Mouse (Mus musculus) heart, embryonic 12.5 days (tissue): Measurements from ENCODE around the gene Nfix. TPM values are rescaled to one million over a fixed set of nuclear protein-coding genes. Genes with fewer than 3 reads are reported as not detected.

ENCODE experiments used
- ATAC-seq: fragments of 200-750 bp; cut with Nextera tagmentation; 2 replicates; pipeline ENCODE4 v1.8.0; 2017; ENCODE audit warnings: moderate TSS enrichment, moderate library complexity; ENCODE audit not compliant: insufficient number of reproducible peaks, low FRiP score
- H3K27ac ChIP-seq: fragments of 300-500 bp; sonication (generic); 2 replicates; pipeline ENCODE4 v1.5.1; 2016; ENCODE audit warnings: mild to moderate bottlenecking, moderate library complexity; ENCODE audit not compliant: poor library complexity, severe bottlenecking
- H3K27me3 ChIP-seq: fragments of 300-500 bp; sonication (generic); replicated peaks from 2 replicates; pipeline ENCODE4 v1.6.1; 2016; ENCODE audit warnings: mild to moderate bottlenecking, moderate library complexity
- H3K36me3 ChIP-seq: fragments of 300-500 bp; sonication (generic); 2 replicates; pipeline ENCODE4 v1.6.1; 2016; ENCODE audit warnings: mild to moderate bottlenecking, moderate library complexity
- H3K4me1 ChIP-seq: fragments of 300-500 bp; sonication (generic); replicated peaks from 2 replicates; pipeline ENCODE4 v1.6.1; 2016; ENCODE audit warnings: mild to moderate bottlenecking
- H3K4me2 ChIP-seq: fragments of 300-500 bp; sonication (generic); 2 replicates; pipeline ENCODE4 v1.6.1; 2016; ENCODE audit warnings: mild to moderate bottlenecking, moderate library complexity
- H3K4me3 ChIP-seq: fragments of 300-500 bp; sonication (generic); 2 replicates; pipeline ENCODE4 v1.5.1; 2016; ENCODE audit warnings: mild to moderate bottlenecking
- H3K9ac ChIP-seq: fragments of 300-500 bp; sonication (generic); 2 replicates; pipeline ENCODE4 v1.6.1; 2016; ENCODE audit warnings: mild to moderate bottlenecking, moderate library complexity
- H3K9me3 ChIP-seq: fragments of 300-500 bp; sonication (generic); replicated peaks from 2 replicates; pipeline ENCODE4 v1.6.1; 2016; ENCODE audit warnings: mild to moderate bottlenecking, moderate library complexity
- WGBS: fragments of 180-500 bp; shearing (Covaris S2); methylation state at CpG from one replicate; pipeline ENCODE4 v1.1.7; 2016; 5-methylcytosine and 5-hydroxymethylcytosine counted together
- polyA plus RNA-seq: library from polyadenylated mRNA; unstranded; fragments of >200 nt; fragmentation: Nextera tagmentation; extraction: Ambion mirVana; gene quantifications from 2 replicates; pipeline ENCODE4 v1.2.1, GENCODE M21; 2016

Nfix gene
- polyA plus RNA-seq, 1 experiment from 2014 or later = 9.2 TPM

GRCm38 (mm10) chr8:84731371-84732177, 68.6 kb downstream of the Nfix start:
- Histone ChIP-seq H3K4me2 (peak overlapping the region; percentile 35), H3K9ac (peak overlapping the region; percentile 53), H3K4me3 (no peak overlapping the region), H3K27me3 (0 out of 2 replicates have a peak, but pooled peaks cover 3% of the 10 kb centered on the region), H3K36me3 (no peaks in the 10 kb centered on the region), H3K4me1 (peaks cover 97% of the 10 kb centered on the region), H3K27ac (peak overlapping the region; percentile 94), H3K9me3 (no peaks in the 10 kb centered on the region)
- no peak for ATAC-seq
- 60% methylated on average over 11 of the region's 11 CpGs for WGBS

GRCm38 (mm10) chr8:84730541-84731370, 69.4 kb downstream of the Nfix start:
- Histone ChIP-seq H3K9ac (peak overlapping the region; percentile 53), H3K4me3 (no peak overlapping the region), H3K27ac (peak overlapping the region; percentile 94), H3K27me3 (0 out of 2 replicates have a peak, but pooled peaks cover 3% of the 10 kb centered on the region), H3K4me2 (peak overlapping the region; percentile 35), H3K4me1 (peaks cover 97% of the 10 kb centered on the region), H3K9me3 (no peaks in the 10 kb centered on the region), H3K36me3 (no peaks in the 10 kb centered on the region)
- ATAC-seq = peak; percentile 91
- WGBS = 15% methylated on average over 9 of the region's 9 CpGs

GRCm38 (mm10) chr8:84729921-84730362, 70.2 kb downstream of the Nfix start:
- no peak for ATAC-seq
- H3K27ac ChIP-seq = peak overlapping the region; percentile 94
- H3K4me1 ChIP-seq = peaks cover 97% of the 10 kb centered on the region
- 79% methylated on average over 16 of the region's 16 CpGs for WGBS
- H3K27me3 ChIP-seq = 0 out of 2 replicates have a peak, but pooled peaks cover 3% of the 10 kb centered on the region
- 0 out of 2 replicates have a peak overlapping the region, but pooled peaks have one; percentile 5 for H3K9ac ChIP-seq
- no peaks in the 10 kb centered on the region for H3K36me3 ChIP-seq
- no peak overlapping the region for H3K4me3 ChIP-seq
- H3K4me2 ChIP-seq = peak overlapping the region; percentile 35
- H3K9me3 ChIP-seq = no peaks in the 10 kb centered on the region

- Histone ChIP-seq H3K4me1 (peaks cover 99% of the 10 kb centered on the region), H3K9me3 (no peaks in the 10 kb centered on the region), H3K27ac (0 out of 2 replicates have a peak overlapping the region, but pooled peaks have one; percentile 3), H3K4me3 (no peak overlapping the region), H3K36me3 (no peaks in the 10 kb centered on the region), H3K27me3 (no peaks in the 10 kb centered on the region), H3K4me2 (no peak overlapping the region), H3K9ac (no peak overlapping the region)
- 76% methylated on average over 3 of the region's 3 CpGs for WGBS
- ATAC-seq = no peak
Observed at GRCm38 (mm10) chr8:84728474-84728873, 71.7 kb downstream of the Nfix start.

- Histone ChIP-seq H3K9me3 (no peaks in the 10 kb centered on the region), H3K4me2 (peak overlapping the region; percentile 63), H3K36me3 (peaks cover 5% of the 10 kb centered on the region; the same call in 1 of the 2 replicates), H3K27ac (peak overlapping the region; percentile 78), H3K4me3 (no peak overlapping the region), H3K9ac (peak overlapping the region; percentile 71; the same call in 1 of the 2 replicates), H3K4me1 (peaks cover 92% of the 10 kb centered on the region), H3K27me3 (peaks cover 5% of the 10 kb centered on the region; the same call in 1 of the 2 replicates)
- 21% methylated on average over 3 of the region's 3 CpGs for WGBS
- peak; percentile 6; the same call in 1 of the 2 replicates for ATAC-seq
Observed at GRCm38 (mm10) chr8:84725941-84726259, 74.2 kb downstream of the Nfix start.

- no peak for ATAC-seq
- peak overlapping the region; percentile 3; the same call in 1 of the 2 replicates for H3K4me3 ChIP-seq
- no peaks in the 10 kb centered on the region for H3K9me3 ChIP-seq
- H3K27ac ChIP-seq = peak overlapping the region; percentile 78
- H3K4me2 ChIP-seq = peak overlapping the region; percentile 63
- H3K36me3 ChIP-seq = peaks cover 5% of the 10 kb centered on the region; the same call in 1 of the 2 replicates
- WGBS = 47% methylated on average over 10 of the region's 10 CpGs
- peak overlapping the region; percentile 71 for H3K9ac ChIP-seq
- H3K27me3 ChIP-seq = peaks cover 10% of the 10 kb centered on the region; the same call in 1 of the 2 replicates
- H3K4me1 ChIP-seq = peaks cover 87% of the 10 kb centered on the region
Observed at GRCm38 (mm10) chr8:84725246-84725940, 74.8 kb downstream of the Nfix start.

- peaks cover 83% of the 10 kb centered on the region for H3K4me1 ChIP-seq
- 40% methylated on average over 9 of the region's 9 CpGs for WGBS
- H3K27me3 ChIP-seq = peaks cover 10% of the 10 kb centered on the region; the same call in 1 of the 2 replicates
- H3K9me3 ChIP-seq = no peaks in the 10 kb centered on the region
- H3K9ac ChIP-seq = peak overlapping the region; percentile 71
- H3K27ac ChIP-seq = peak overlapping the region; percentile 96
- 0 out of 2 replicates have a peak, but pooled peaks have one; percentile 33 for ATAC-seq
- H3K4me2 ChIP-seq = peak overlapping the region; percentile 63
- H3K4me3 ChIP-seq = peak overlapping the region; percentile 33; the same call in 1 of the 2 replicates
- H3K36me3 ChIP-seq = peaks cover 5% of the 10 kb centered on the region; the same call in 1 of the 2 replicates
Observed at GRCm38 (mm10) chr8:84724683-84725082, 75.5 kb downstream of the Nfix start.

- Histone ChIP-seq H3K9me3 (no peaks in the 10 kb centered on the region), H3K36me3 (peaks cover 5% of the 10 kb centered on the region; the same call in 1 of the 2 replicates), H3K4me3 (peak overlapping the region; percentile 33), H3K27ac (peak overlapping the region; percentile 96), H3K9ac (peak overlapping the region; percentile 71), H3K4me2 (peak overlapping the region; percentile 63), H3K27me3 (peaks cover 14% of the 10 kb centered on the region; the same call in 1 of the 2 replicates), H3K4me1 (peaks cover 83% of the 10 kb centered on the region)
- WGBS = 34% methylated on average over 7 of the region's 7 CpGs
- ATAC-seq = peak; percentile 46
Observed at GRCm38 (mm10) chr8:84723571-84723900, 76.6 kb downstream of the Nfix start.

GRCm38 (mm10) chr8:84722850-84723570, 77.1 kb downstream of the Nfix start, which contains the start of gene G430095P16Rik:
Gene G430095P16Rik, plus strand, starts transcription at chr8:84723007.
- Histone ChIP-seq H3K27me3 (peaks cover 20% of the 10 kb centered on the region), H3K27ac (peak within 1 kb of the TSS; percentile 96), H3K9ac (peak within 1 kb of the TSS; percentile 71), H3K4me1 (peaks cover 78% of the 10 kb centered on the region), H3K4me3 (peak within 1 kb of the TSS; percentile 33), H3K4me2 (peak within 1 kb of the TSS; percentile 63), H3K36me3 (peaks cover 5% of the 10 kb centered on the region; the same call in 1 of the 2 replicates), H3K9me3 (no peaks in the 10 kb centered on the region)
- peak; percentile 85 for ATAC-seq
- 11% methylated on average over 10 of the region's 10 CpGs for WGBS

GRCm38 (mm10) chr8:84722530-84722849, 77.7 kb downstream of the Nfix start:
- Histone ChIP-seq H3K4me3 (peak overlapping the region; percentile 33; the same call in 1 of the 2 replicates), H3K4me1 (peaks cover 73% of the 10 kb centered on the region), H3K9ac (peak overlapping the region; percentile 71), H3K27ac (peak overlapping the region; percentile 96), H3K9me3 (no peaks in the 10 kb centered on the region), H3K4me2 (peak overlapping the region; percentile 63), H3K27me3 (peaks cover 25% of the 10 kb centered on the region), H3K36me3 (peaks cover 5% of the 10 kb centered on the region; the same call in 1 of the 2 replicates)
- 65% methylated on average over 6 of the region's 6 CpGs for WGBS
- ATAC-seq = peak; percentile 3; the same call in 1 of the 2 replicates
